Mouse (Mus musculus) liver, embryonic 14.5 days (tissue): ENCODE measurements around the gene Grik3. TPM values are rescaled to one million over a fixed set of nuclear protein-coding genes. Genes with fewer than 3 reads are reported as not detected.

Experiments
- ATAC-seq: fragments of 200-750 bp; cut with Nextera tagmentation; 2 replicates; pipeline ENCODE4 v1.8.0; 2017; ENCODE audit warnings: moderate number of reproducible peaks, mild to moderate bottlenecking, moderate library complexity; ENCODE audit not compliant: insufficient read depth
- DNase-seq, 3 experiments: peaks; one replicate each; pipeline ENCODE4 v3.0.0-alpha.2; 2012 to 2013; ENCODE audit warnings: low read depth in 3 of 3, low spot score in 3 of 3
- H3K27ac ChIP-seq: fragments of 300-500 bp; sonication (generic); 2 replicates; pipeline ENCODE4 v1.5.1; 2014; ENCODE audit warnings: moderate library complexity, mild to moderate bottlenecking, control low read depth, inconsistent platforms
- H3K27me3 ChIP-seq: fragments of 300-500 bp; sonication (generic); 2 replicates; pipeline ENCODE4 v1.6.1; 2014; ENCODE audit warnings: mild to moderate bottlenecking, low read length, moderate library complexity; ENCODE audit not compliant: control insufficient read depth, insufficient read depth
- H3K36me3 ChIP-seq: fragments of 300-500 bp; sonication (generic); replicated peaks from 2 replicates; pipeline ENCODE4 v1.6.1; 2014; ENCODE audit warnings: low read depth; ENCODE audit not compliant: control insufficient read depth, insufficient read depth
- H3K4me1 ChIP-seq, 2 experiments: fragments of 200-500 bp in 1 of 2; fragments of 300-500 bp in 1 of 2; sonication (generic) in 1 of 2; replicated peaks; 2 replicates each; pipeline ENCODE4 v1.6.1; 2012 to 2014; ENCODE audit warnings: antibody characterized with exemption in 1 of 2, inconsistent platforms in 1 of 2, low read length in 1 of 2; ENCODE audit not compliant: control insufficient read depth in 2 of 2, insufficient read depth in 2 of 2
- H3K4me2 ChIP-seq: fragments of 300-500 bp; sonication (generic); 2 replicates; pipeline ENCODE4 v1.6.1; 2014; ENCODE audit warnings: low read depth, mild to moderate bottlenecking, control low read depth, moderate library complexity
- H3K4me3 ChIP-seq, 2 experiments: fragments of 200-500 bp in 1 of 2; fragments of 300-500 bp in 1 of 2; sonication (generic) in 1 of 2; 2 replicates each; pipeline ENCODE4 v1.5.1; 2012 to 2014; ENCODE audit warnings: low read depth in 2 of 2, low read length in 2 of 2, mild to moderate bottlenecking in 2 of 2, control low read depth in 1 of 2, inconsistent platforms in 1 of 2, moderate library complexity in 1 of 2; ENCODE audit not compliant: insufficient read depth in 1 of 2
- H3K9ac ChIP-seq: fragments of 300-500 bp; sonication (generic); replicated peaks from 2 replicates; pipeline ENCODE4 v1.6.1; 2014; ENCODE audit warnings: mild to moderate bottlenecking, control low read depth, moderate library complexity
- H3K9me3 ChIP-seq: fragments of 300-500 bp; sonication (generic); 2 replicates; pipeline ENCODE4 v1.6.1; 2016; ENCODE audit warnings: low read length, mixed read lengths; ENCODE audit not compliant: control insufficient read depth
- CTCF ChIP-seq: IDR thresholded peaks from 2 replicates; pipeline ENCODE4 v1.5.1; 2016; ENCODE audit warnings: antibody characterized with exemption, low read depth, control low read depth
- EP300 ChIP-seq: IDR thresholded peaks from 2 replicates; pipeline ENCODE4 v1.6.1; 2016; ENCODE audit warnings: antibody characterized with exemption, low read depth
- WGBS: fragments of 180-500 bp; shearing (Covaris S2); extraction: QIAGEN DNeasy Blood & Tissue Kit; methylation state at CpG from one replicate; pipeline ENCODE4 v1.1.7; 2014; ENCODE audit not compliant: insufficient replicate concordance; 5-methylcytosine and 5-hydroxymethylcytosine counted together
- polyA plus RNA-seq, 2 experiments: library from polyadenylated mRNA; depleted of rRNA in 1 of 2; stranded (reverse) in 1 of 2; unstranded in 1 of 2; fragments of >200 nt; fragmentation: Nextera tagmentation in 1 of 2; extraction: Ambion mirVana in 1 of 2; gene quantifications; 2 replicates each; pipeline versions ENCODE4 v1.2.1 to v1.2.3; 2012 to 2014

Gene Grik3
- polyA plus RNA-seq, 2 experiments = under 0.01 to 0.01 TPM

- ATAC-seq = no peak
- H3K9me3 ChIP-seq = no peaks in the 10 kb centered on the region
- no peak overlapping the region for H3K4me2 ChIP-seq
- no peaks in the 10 kb centered on the region for H3K36me3 ChIP-seq
- no peak overlapping the region for H3K27ac ChIP-seq
- no peak overlapping the region for H3K9ac ChIP-seq
- no peak for TF ChIP-seq CTCF
- TF ChIP-seq EP300 = no peak
- no peak overlapping the region for H3K4me3 ChIP-seq
- WGBS = 75% methylated on average over 19 of the region's 19 CpGs
- no peaks in the 10 kb centered on the region for H3K27me3 ChIP-seq
- DNase-seq = no peak
- no peaks in the 10 kb centered on the region for H3K4me1 ChIP-seq
Measured at GRCm38 (mm10) chr4:125656031-125656430, 165.5 kb downstream of the Grik3 start.

DNA sequence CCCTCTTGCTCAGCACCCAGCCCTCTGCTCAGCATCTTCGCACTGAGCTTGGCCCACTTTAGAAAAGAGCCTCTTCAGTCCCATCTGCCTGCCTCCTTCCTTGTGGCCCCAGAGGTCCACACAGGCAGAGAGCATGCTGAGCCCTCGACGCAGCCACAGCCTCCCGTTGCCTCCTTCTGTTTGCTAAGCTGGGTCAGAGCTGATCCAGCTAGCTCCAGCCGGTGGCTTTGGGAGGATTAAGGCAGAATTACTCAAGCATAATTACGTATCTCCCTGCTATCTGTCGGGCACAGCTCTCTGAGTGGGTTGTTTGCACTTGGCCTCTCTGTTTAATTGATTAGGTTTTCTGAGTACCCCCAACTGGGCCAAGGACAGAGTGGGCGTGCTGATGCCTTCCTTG, 167.9 kb downstream of the Grik3 start:
- no peak overlapping the region for H3K9ac ChIP-seq
- DNase-seq (no peak), ATAC-seq (no peak)
- H3K27ac ChIP-seq = no peak overlapping the region
- H3K4me3 ChIP-seq = no peak overlapping the region
- no peaks in the 10 kb centered on the region for H3K27me3 ChIP-seq
- H3K36me3 ChIP-seq = no peaks in the 10 kb centered on the region
- TF ChIP-seq EP300 (no peak), CTCF (no peak)
- H3K9me3 ChIP-seq = no peaks in the 10 kb centered on the region
- no peak overlapping the region for H3K4me2 ChIP-seq
- 49% methylated on average over 8 of the region's 8 CpGs for WGBS
- H3K4me1 ChIP-seq = no peaks in the 10 kb centered on the region

GRCm38 (mm10) chr4:125661982-125662381, 171.5 kb downstream of the Grik3 start:
- H3K9me3 ChIP-seq = no peaks in the 10 kb centered on the region
- ATAC-seq (no peak), DNase-seq (no peak)
- H3K27ac ChIP-seq = no peak overlapping the region
- 61% methylated on average over 6 of the region's 6 CpGs for WGBS
- TF ChIP-seq EP300 (no peak), CTCF (no peak)
- H3K4me3 ChIP-seq = no peak overlapping the region
- H3K9ac ChIP-seq = no peak overlapping the region
- H3K36me3 ChIP-seq = no peaks in the 10 kb centered on the region
- no peak overlapping the region for H3K4me2 ChIP-seq
- no peaks in the 10 kb centered on the region for H3K4me1 ChIP-seq
- H3K27me3 ChIP-seq = no peaks in the 10 kb centered on the region

GRCm38 (mm10) chr4:125663262-125663661, 172.8 kb downstream of the Grik3 start:
- Histone ChIP-seq H3K9ac (no peak overlapping the region), H3K4me1 (no peaks in the 10 kb centered on the region), H3K4me3 (no peak overlapping the region), H3K27ac (no peak overlapping the region), H3K36me3 (no peaks in the 10 kb centered on the region), H3K4me2 (no peak overlapping the region), H3K9me3 (no peaks in the 10 kb centered on the region), H3K27me3 (no peaks in the 10 kb centered on the region)
- ATAC-seq = no peak
- WGBS = 60% methylated on average over 8 of the region's 8 CpGs
- TF ChIP-seq CTCF (no peak), EP300 (no peak)
- DNase-seq = no peak

DNA sequence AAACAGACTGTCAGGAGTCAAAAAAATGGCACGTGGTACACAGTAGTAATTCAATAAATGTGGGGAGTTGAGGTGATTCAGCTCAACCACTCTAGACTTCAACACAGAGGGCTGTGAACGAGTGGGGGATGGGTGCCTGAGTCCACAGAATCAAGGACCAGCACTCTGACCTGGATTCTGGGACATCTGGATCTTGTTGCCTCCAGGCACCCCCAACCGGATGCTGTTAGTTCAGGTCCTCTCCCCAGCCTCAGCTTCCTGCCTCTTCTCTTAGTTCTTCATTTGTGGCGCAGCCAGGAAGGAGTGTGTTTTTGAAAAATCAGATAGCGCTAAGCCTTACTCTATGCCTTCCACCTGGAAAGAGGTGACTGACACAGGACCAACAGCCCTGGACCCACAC, 175.5 kb downstream of the Grik3 start:
- H3K4me2 ChIP-seq = no peak overlapping the region
- DNase-seq = no peak
- no peak overlapping the region for H3K27ac ChIP-seq
- no peaks in the 10 kb centered on the region for H3K36me3 ChIP-seq
- TF ChIP-seq EP300 (no peak), CTCF (no peak)
- no peaks in the 10 kb centered on the region for H3K9me3 ChIP-seq
- ATAC-seq = no peak
- H3K4me1 ChIP-seq = no peaks in the 10 kb centered on the region
- no peak overlapping the region for H3K9ac ChIP-seq
- no peak overlapping the region for H3K4me3 ChIP-seq
- no peaks in the 10 kb centered on the region for H3K27me3 ChIP-seq
- 35% methylated on average over 5 of the region's 5 CpGs for WGBS

GRCm38 (mm10) chr4:125682007-125682406, 191.5 kb downstream of the Grik3 start:
- H3K36me3 ChIP-seq = no peaks in the 10 kb centered on the region
- no peaks in the 10 kb centered on the region for H3K27me3 ChIP-seq
- no peak for DNase-seq
- no peak overlapping the region for H3K27ac ChIP-seq
- TF ChIP-seq EP300 = no peak
- TF ChIP-seq CTCF = no peak
- H3K9ac ChIP-seq = no peak overlapping the region
- no peaks in the 10 kb centered on the region for H3K9me3 ChIP-seq
- H3K4me3 ChIP-seq = no peak overlapping the region
- 79% methylated on average over 13 of the region's 13 CpGs for WGBS
- no peaks in the 10 kb centered on the region for H3K4me1 ChIP-seq
- H3K4me2 ChIP-seq = no peak overlapping the region
- ATAC-seq = no peak
